Mouse (Mus musculus) kidney, postnatal 36 days (tissue): ENCODE data around the gene Btbd35f6.
"Not testable (repeated sequence)": the region's sequence is repeated elsewhere in the genome, so short reads cannot be mapped to it uniquely, and the experiment has no call there.

Source experiments
- DNase-seq, 2 experiments: peaks; one replicate each; pipeline ENCODE4 v3.0.0; 2021 to 2022; ENCODE audit warnings: mixed read lengths in 2 of 2

The Btbd35f6 gene

GRCm38 (mm10) chrX:33956440-33956839 is at the start of gene Btbd35f6:
Gene Btbd35f6, minus strand, starts transcription at chrX:33956540.
- DNase-seq = not testable (repeated sequence)

- DNase-seq = not testable (repeated sequence)
These were observed 30.4 kb upstream of the Btbd35f6 start, which contains the start of gene Gm21870 for GRCm38 (mm10) chrX:33986716-33987115. Gene Gm21870, minus strand, starts transcription at chrX:33986816.

GRCm38 (mm10) chrX:33930216-33930615 is 26.1 kb downstream of the Btbd35f6 start:
- not testable (repeated sequence) for DNase-seq

GRCm38 (mm10) chrX:33928225-33928624 is 28.1 kb downstream of the Btbd35f6 start:
- DNase-seq = not testable (repeated sequence)

- DNase-seq = not testable (repeated sequence)
These were observed 30.0 kb downstream of the Btbd35f6 start for GRCm38 (mm10) chrX:33926344-33926743.

- not testable (repeated sequence) for DNase-seq
These were observed 30.9 kb downstream of the Btbd35f6 start for GRCm38 (mm10) chrX:33925420-33925819.
